Mouse (Mus musculus): ENCODE data around the gene Gm20518. TPM values are rescaled to one million over a fixed set of nuclear protein-coding genes. Genes with fewer than 3 reads are reported as not detected.

Gene Gm20518
- polyA plus RNA-seq, 1 experiment from 2014 or later: 0.11 TPM

DNA sequence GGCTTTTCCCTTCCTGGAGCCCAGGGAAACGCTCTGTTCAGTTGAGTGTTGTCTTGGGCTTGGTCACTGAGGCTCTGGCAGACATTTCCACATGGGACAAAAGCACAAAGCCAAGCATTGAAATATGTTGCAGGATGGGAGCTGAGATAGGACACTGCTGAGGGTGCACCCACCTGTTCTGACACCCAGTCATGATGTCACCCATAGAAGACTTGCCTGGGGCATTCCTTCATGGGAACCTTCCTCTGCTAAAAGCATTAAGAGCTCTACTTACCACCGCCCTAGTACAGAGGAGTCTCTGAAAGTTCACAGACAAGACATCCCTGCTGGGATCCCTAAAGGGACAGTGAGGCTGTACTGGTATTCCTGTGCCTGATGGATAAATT lies 1.1 kb downstream of the Gm20518 start:
- Histone ChIP-seq H3K27me3 (replicated peaks; ENCODE audit: insufficient read depth, low read length) (no peaks in the 10 kb centered on the region), H3K4me2 (replicated peaks; ENCODE audit: low read depth, low read length) (peak overlapping the region; percentile 66), H3K4me3 (ENCODE audit: low read depth, low read length) (peak overlapping the region; percentile 94), H3K4me1 (ENCODE audit: insufficient read depth, low read depth, low read length) (peaks cover 20% of the 10 kb centered on the region), H3K36me3 (ENCODE audit: insufficient read depth, low read length) (no peaks in the 10 kb centered on the region), H3K27ac (ENCODE audit: low read length) (0 out of 2 replicates have a peak overlapping the region, but pooled peaks have one; percentile 97), H3K9me3 (ENCODE audit: low read length) (no peaks in the 10 kb centered on the region), H3K9ac (replicated peaks; ENCODE audit: low read depth) (peak overlapping the region; percentile 92)
- no peak for DNase-seq (ENCODE audit: low spot score)
- ATAC-seq: no peak
- TF ChIP-seq EP300 (IDR thresholded peaks at IDR 0.05) (no peak), CTCF (IDR thresholded peaks at IDR 0.05) (no peak)
- WGBS: 26% methylated on average over 2 of the region's 2 CpGs

DNA sequence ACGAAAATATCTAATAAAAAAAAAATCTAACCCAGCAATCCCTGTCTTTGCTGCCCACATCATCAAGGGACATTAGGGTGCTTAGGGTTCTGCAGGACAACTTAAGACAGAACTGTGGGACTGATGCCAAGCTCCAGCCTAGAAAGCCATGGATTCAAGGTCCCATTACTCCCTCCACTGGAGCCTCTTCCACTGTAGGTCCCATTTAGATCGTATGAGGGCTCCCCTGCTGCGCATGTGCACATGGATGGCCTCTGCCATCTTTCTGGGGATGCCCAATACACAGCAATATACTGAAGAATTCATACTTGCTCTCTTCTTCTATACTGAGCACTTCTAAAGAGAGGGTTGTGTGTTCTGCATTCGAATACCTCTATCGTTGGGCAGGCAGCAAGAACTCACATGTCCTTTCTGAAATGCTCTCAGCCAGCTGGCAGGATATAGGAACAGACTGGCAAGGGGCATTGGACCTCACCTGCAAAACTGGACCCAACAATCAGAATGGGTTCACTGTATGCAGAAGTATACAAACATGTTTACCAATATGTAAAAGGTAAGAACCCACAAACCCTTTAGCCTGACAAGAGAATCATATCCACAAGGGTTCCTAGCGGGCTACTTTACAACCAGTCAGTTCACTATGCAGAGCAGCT lies 1.7 kb downstream of the Gm20518 start:
- DNase-seq (ENCODE audit: low spot score) (no peak), ATAC-seq (no peak)
- no peak overlapping the region for H3K27ac ChIP-seq (ENCODE audit: low read length)
- TF ChIP-seq EP300 (IDR thresholded peaks at IDR 0.05) (no peak), CTCF (IDR thresholded peaks at IDR 0.05) (no peak)
- WGBS: 72% methylated on average over 6 of the region's 6 CpGs
- H3K36me3 ChIP-seq (ENCODE audit: insufficient read depth, low read length): no peaks in the 10 kb centered on the region
- H3K4me1 ChIP-seq (ENCODE audit: insufficient read depth, low read depth, low read length): peaks cover 20% of the 10 kb centered on the region
- 0 out of 2 replicates have a peak overlapping the region, but pooled peaks have one; percentile 92 for H3K9ac ChIP-seq (replicated peaks; ENCODE audit: low read depth)
- no peak overlapping the region for H3K4me3 ChIP-seq (ENCODE audit: low read depth, low read length)
- H3K27me3 ChIP-seq (replicated peaks; ENCODE audit: insufficient read depth, low read length): no peaks in the 10 kb centered on the region
- peak overlapping the region; percentile 66 for H3K4me2 ChIP-seq (replicated peaks; ENCODE audit: low read depth, low read length)
- no peaks in the 10 kb centered on the region for H3K9me3 ChIP-seq (ENCODE audit: low read length)

DNA sequence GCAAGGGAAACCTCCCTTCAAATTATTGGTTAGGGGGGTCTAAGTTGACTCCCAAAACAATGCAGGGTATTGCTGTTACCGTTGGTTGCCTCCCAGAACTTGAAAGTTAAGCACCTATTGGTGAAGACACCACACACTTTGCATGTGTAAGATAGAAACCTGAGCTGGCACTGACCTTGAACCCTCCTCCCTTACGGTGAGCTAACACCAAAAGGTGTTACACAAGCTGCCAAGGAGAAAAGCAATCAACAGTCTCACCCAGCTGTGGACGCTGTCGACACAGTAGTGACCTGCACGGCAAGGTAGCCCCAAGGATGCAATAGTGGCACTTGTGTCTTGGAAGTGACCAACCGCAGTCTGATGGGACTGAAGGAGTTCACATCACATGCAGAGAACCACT lies 7.4 kb downstream of the Gm20518 start:
- no peak for DNase-seq (ENCODE audit: low spot score)
- 59% methylated on average over 6 of the region's 6 CpGs for WGBS

DNA sequence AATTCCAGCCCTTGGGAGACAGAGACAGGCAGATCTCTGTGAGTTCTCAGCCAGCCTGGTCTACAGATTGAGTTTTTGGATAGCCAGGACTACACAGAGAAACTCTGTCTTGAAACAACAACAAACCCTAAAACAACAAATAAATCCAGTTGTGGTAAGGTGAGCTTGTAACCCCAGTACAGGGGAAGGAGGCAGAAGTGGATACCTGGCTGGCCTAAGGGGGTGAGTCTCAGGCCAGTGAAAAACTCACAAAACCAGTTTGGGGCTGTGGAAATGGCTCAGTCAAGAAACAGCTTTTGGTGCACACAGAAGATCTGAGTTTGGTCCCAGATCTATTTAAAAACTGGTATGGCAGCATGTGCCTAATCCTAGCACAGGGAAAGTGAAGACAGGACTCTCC lies 9.3 kb downstream of the Gm20518 start:
- Histone ChIP-seq H3K9ac (replicated peaks; ENCODE audit: low read depth) (no peak overlapping the region), H3K27ac (ENCODE audit: low read length) (no peak overlapping the region), H3K4me1 (ENCODE audit: insufficient read depth, low read depth, low read length) (no peaks in the 10 kb centered on the region; the same call in 1 of the 2 replicates), H3K9me3 (ENCODE audit: low read length) (no peaks in the 10 kb centered on the region), H3K27me3 (replicated peaks; ENCODE audit: insufficient read depth, low read length) (no peaks in the 10 kb centered on the region), H3K4me2 (replicated peaks; ENCODE audit: low read depth, low read length) (no peak overlapping the region), H3K4me3 (ENCODE audit: low read depth, low read length) (no peak overlapping the region), H3K36me3 (ENCODE audit: insufficient read depth, low read length) (no peaks in the 10 kb centered on the region)
- TF ChIP-seq EP300 (IDR thresholded peaks at IDR 0.05) (no peak), CTCF (IDR thresholded peaks at IDR 0.05) (no peak)
- no peak; the same call in 1 of the 2 replicates for ATAC-seq
- peak; percentile 20 for DNase-seq (ENCODE audit: low spot score)

More for the DNA sequence above, 7.4 kb downstream of the Gm20518 start:
- Histone ChIP-seq H3K4me1 (ENCODE audit: insufficient read depth, low read depth, low read length) (no peaks in the 10 kb centered on the region; the same call in 1 of the 2 replicates), H3K9ac (replicated peaks; ENCODE audit: low read depth) (no peak overlapping the region), H3K36me3 (ENCODE audit: insufficient read depth, low read length) (no peaks in the 10 kb centered on the region), H3K27me3 (replicated peaks; ENCODE audit: insufficient read depth, low read length) (no peaks in the 10 kb centered on the region), H3K4me3 (ENCODE audit: low read depth, low read length) (no peak overlapping the region), H3K27ac (ENCODE audit: low read length) (no peak overlapping the region), H3K4me2 (replicated peaks; ENCODE audit: low read depth, low read length) (no peak overlapping the region), H3K9me3 (ENCODE audit: low read length) (no peaks in the 10 kb centered on the region)
- TF ChIP-seq EP300 (IDR thresholded peaks at IDR 0.05) (no peak), CTCF (IDR thresholded peaks at IDR 0.05) (no peak)
- no peak for ATAC-seq

DNA sequence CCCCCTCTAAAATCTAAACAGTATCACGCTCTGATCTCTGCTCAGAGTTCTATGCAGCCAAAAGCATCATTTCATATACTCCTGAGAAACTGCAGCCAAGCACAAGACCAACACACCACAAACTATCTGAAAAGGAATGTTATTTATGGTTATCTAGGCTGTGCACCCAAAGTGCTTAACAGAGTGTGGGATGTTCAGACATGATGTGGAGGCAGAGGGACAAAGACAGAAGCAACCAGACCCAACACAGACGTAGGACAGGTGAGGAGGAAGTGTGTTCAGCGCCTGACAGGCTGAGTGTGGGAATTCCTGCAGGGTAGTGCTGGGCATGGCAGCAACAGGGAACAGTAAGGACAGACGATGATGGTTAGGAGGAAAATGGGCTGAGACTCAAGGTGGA lies 11.9 kb downstream of the Gm20518 start:
- H3K4me1 ChIP-seq (ENCODE audit: insufficient read depth, low read depth, low read length): peaks cover 5% of the 10 kb centered on the region; the same call in 1 of the 2 replicates
- no peaks in the 10 kb centered on the region for H3K9me3 ChIP-seq (ENCODE audit: low read length)
- no peak overlapping the region for H3K4me2 ChIP-seq (replicated peaks; ENCODE audit: low read depth, low read length)
- H3K36me3 ChIP-seq (ENCODE audit: insufficient read depth, low read length): no peaks in the 10 kb centered on the region
- TF ChIP-seq EP300 (IDR thresholded peaks at IDR 0.05) (no peak), CTCF (IDR thresholded peaks at IDR 0.05) (no peak)
- no peaks in the 10 kb centered on the region for H3K27me3 ChIP-seq (replicated peaks; ENCODE audit: insufficient read depth, low read length)
- ATAC-seq (no peak), DNase-seq (ENCODE audit: low spot score) (no peak)
- no peak overlapping the region for H3K4me3 ChIP-seq (ENCODE audit: low read depth, low read length)
- WGBS: 84% methylated on average over 4 of the region's 4 CpGs
- H3K9ac ChIP-seq (replicated peaks; ENCODE audit: low read depth): no peak overlapping the region
- no peak overlapping the region for H3K27ac ChIP-seq (ENCODE audit: low read length)

DNA sequence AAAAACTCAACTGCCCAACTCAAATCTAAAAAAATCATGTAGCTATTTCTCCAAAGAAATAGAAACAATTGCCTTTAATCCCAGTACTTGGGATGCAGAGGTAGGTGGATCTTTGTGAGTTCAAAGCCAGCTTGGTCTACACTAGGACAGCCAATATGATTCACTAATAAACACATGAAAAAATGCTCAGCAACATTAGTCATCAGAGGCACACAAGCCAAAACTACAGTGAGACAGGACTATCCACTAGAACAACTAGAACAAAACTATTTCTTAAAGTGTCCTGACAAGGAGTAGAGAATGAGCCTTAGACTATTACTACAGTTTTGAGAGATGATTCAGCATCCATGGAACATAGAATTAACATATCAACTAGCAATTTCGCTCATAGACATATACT lies 15.4 kb downstream of the Gm20518 start:
- Histone ChIP-seq H3K9me3 (ENCODE audit: low read length) (no peaks in the 10 kb centered on the region), H3K4me3 (ENCODE audit: low read depth, low read length) (no peak overlapping the region), H3K27me3 (replicated peaks; ENCODE audit: insufficient read depth, low read length) (no peaks in the 10 kb centered on the region), H3K4me1 (ENCODE audit: insufficient read depth, low read depth, low read length) (0 out of 2 replicates have a peak, but pooled peaks cover 5% of the 10 kb centered on the region), H3K9ac (replicated peaks; ENCODE audit: low read depth) (no peak overlapping the region), H3K4me2 (replicated peaks; ENCODE audit: low read depth, low read length) (no peak overlapping the region), H3K36me3 (ENCODE audit: insufficient read depth, low read length) (peaks cover 10% of the 10 kb centered on the region), H3K27ac (ENCODE audit: low read length) (no peak overlapping the region)
- 91% methylated on average over 1 of the region's 1 CpGs for WGBS
- TF ChIP-seq CTCF (IDR thresholded peaks at IDR 0.05): no peak
- TF ChIP-seq EP300 (IDR thresholded peaks at IDR 0.05): no peak
- DNase-seq (ENCODE audit: low spot score) (no peak), ATAC-seq (no peak)
